Mouse (Mus musculus): ENCODE data around the gene Rnf216. TPM values are rescaled to one million over a fixed set of nuclear protein-coding genes. Genes with fewer than 3 reads are reported as not detected.

Rnf216 gene
- 31.1 and 49.5 TPM in 2 replicates for polyA plus RNA-seq (2014; fragmentation: Nextera tagmentation; extraction: Ambion mirVana)

GRCm38 (mm10) chr5:143112281-143113246 lies at the start of gene Rnf216:
Gene Rnf216, minus strand, starts transcription at chr5:143112994.
- peak within 1 kb of the TSS; percentile 92 for H3K9ac ChIP-seq (ENCODE audit: low read depth, low read length)
- ATAC-seq (ENCODE audit: low FRiP score): peak; percentile 96
- no peaks in the 10 kb centered on the region for H3K4me1 ChIP-seq (replicated peaks; ENCODE audit: control insufficient read depth, insufficient read depth, low read length)
- peak within 1 kb of the TSS; percentile 88 for H3K27ac ChIP-seq (ENCODE audit: low read depth, low read length)
- no peaks in the 10 kb centered on the region for H3K27me3 ChIP-seq (ENCODE audit: control insufficient read depth, insufficient read depth, low read length)
- no peaks in the 10 kb centered on the region for H3K36me3 ChIP-seq (ENCODE audit: control insufficient read depth, insufficient read depth, low read length)
- H3K4me3 ChIP-seq (ENCODE audit: low read depth, low read length): peak within 1 kb of the TSS; percentile 94
- peak; percentile 94 for DNase-seq (ENCODE audit: low spot score)
- H3K9me3 ChIP-seq (ENCODE audit: control insufficient read depth, low read length): no peaks in the 10 kb centered on the region
- 1% methylated on average over 100 of the region's 110 CpGs for WGBS
- peak within 1 kb of the TSS; percentile 92 for H3K4me2 ChIP-seq (replicated peaks; ENCODE audit: low read depth, low read length)

GRCm38 (mm10) chr5:143155534-143155933 lies 42.7 kb upstream of the Rnf216 start:
- Histone ChIP-seq H3K4me2 (replicated peaks; ENCODE audit: low read depth, low read length) (no peak overlapping the region), H3K27ac (ENCODE audit: low read depth, low read length) (no peak overlapping the region), H3K4me3 (ENCODE audit: low read depth, low read length) (no peak overlapping the region), H3K36me3 (ENCODE audit: control insufficient read depth, insufficient read depth, low read length) (no peaks in the 10 kb centered on the region), H3K9ac (ENCODE audit: low read depth, low read length) (no peak overlapping the region), H3K4me1 (replicated peaks; ENCODE audit: control insufficient read depth, insufficient read depth, low read length) (no peaks in the 10 kb centered on the region), H3K27me3 (ENCODE audit: control insufficient read depth, insufficient read depth, low read length) (peaks cover 12% of the 10 kb centered on the region), H3K9me3 (ENCODE audit: control insufficient read depth, low read length) (no peaks in the 10 kb centered on the region; the same call in 1 of the 2 replicates)
- WGBS: 87% methylated on average over 3 of the region's 3 CpGs
- DNase-seq (ENCODE audit: low spot score): no peak
- no peak for ATAC-seq (ENCODE audit: low FRiP score)

DNA sequence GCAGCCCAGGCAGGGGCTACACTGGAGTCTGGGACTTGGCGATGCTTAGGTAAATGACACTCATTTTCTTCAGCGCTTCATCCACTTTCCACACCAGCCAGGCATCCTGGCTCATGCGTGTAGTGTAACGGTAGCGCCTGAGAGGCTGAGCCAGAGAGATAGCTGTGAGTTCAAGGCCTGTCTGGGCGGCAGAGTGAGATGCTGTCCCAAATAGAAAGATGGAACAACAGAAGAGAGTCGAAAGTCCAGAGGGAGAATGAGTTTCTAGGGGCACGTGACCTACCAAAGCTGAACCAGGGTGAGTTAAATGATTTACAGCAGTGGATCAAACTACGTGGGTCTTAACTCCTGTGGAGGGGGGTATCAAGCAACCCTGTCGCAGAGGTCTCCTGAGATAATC lies 41.0 kb upstream of the Rnf216 start:
- Histone ChIP-seq H3K36me3 (ENCODE audit: control insufficient read depth, insufficient read depth, low read length) (no peaks in the 10 kb centered on the region), H3K9me3 (ENCODE audit: control insufficient read depth, low read length) (no peaks in the 10 kb centered on the region; the same call in 1 of the 2 replicates), H3K27me3 (ENCODE audit: control insufficient read depth, insufficient read depth, low read length) (peaks cover 12% of the 10 kb centered on the region), H3K4me3 (ENCODE audit: low read depth, low read length) (no peak overlapping the region), H3K27ac (ENCODE audit: low read depth, low read length) (no peak overlapping the region), H3K4me2 (replicated peaks; ENCODE audit: low read depth, low read length) (no peak overlapping the region), H3K4me1 (replicated peaks; ENCODE audit: control insufficient read depth, insufficient read depth, low read length) (no peaks in the 10 kb centered on the region), H3K9ac (ENCODE audit: low read depth, low read length) (no peak overlapping the region)
- ATAC-seq (ENCODE audit: low FRiP score) (no peak), DNase-seq (ENCODE audit: low spot score) (no peak)
- 94% methylated on average over 10 of the region's 10 CpGs for WGBS

GRCm38 (mm10) chr5:143150044-143150443 lies 37.2 kb upstream of the Rnf216 start:
- H3K4me3 ChIP-seq (ENCODE audit: low read depth, low read length): no peak overlapping the region
- no peaks in the 10 kb centered on the region for H3K36me3 ChIP-seq (ENCODE audit: control insufficient read depth, insufficient read depth, low read length)
- H3K9me3 ChIP-seq (ENCODE audit: control insufficient read depth, low read length): no peaks in the 10 kb centered on the region; the same call in 1 of the 2 replicates
- ATAC-seq (ENCODE audit: low FRiP score): no peak
- H3K9ac ChIP-seq (ENCODE audit: low read depth, low read length): no peak overlapping the region
- no peak overlapping the region for H3K4me2 ChIP-seq (replicated peaks; ENCODE audit: low read depth, low read length)
- WGBS: 84% methylated on average over 2 of the region's 2 CpGs
- H3K27me3 ChIP-seq (ENCODE audit: control insufficient read depth, insufficient read depth, low read length): no peaks in the 10 kb centered on the region
- H3K4me1 ChIP-seq (replicated peaks; ENCODE audit: control insufficient read depth, insufficient read depth, low read length): no peaks in the 10 kb centered on the region
- no peak for DNase-seq (ENCODE audit: low spot score)
- H3K27ac ChIP-seq (ENCODE audit: low read depth, low read length): no peak overlapping the region

DNA sequence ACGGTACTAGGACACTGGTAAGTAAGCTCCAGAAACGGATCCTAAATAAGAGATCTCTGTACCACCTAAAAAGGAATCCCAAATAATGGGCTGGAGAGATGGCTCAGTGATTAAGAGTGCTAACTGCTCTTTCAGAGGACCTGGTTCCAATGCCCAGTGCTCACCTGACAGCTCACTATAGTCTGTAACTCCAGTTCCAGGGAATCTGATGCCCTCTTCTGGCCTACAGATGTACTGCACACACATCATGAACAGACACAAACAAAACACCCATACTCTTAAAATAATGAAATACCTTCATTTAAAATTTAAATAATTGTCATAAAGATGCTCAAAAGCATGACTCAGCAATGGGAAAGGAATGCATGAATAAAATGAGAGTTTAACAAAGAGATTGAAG lies 36.7 kb upstream of the Rnf216 start:
- Histone ChIP-seq H3K27ac (ENCODE audit: low read depth, low read length) (no peak overlapping the region), H3K27me3 (ENCODE audit: control insufficient read depth, insufficient read depth, low read length) (no peaks in the 10 kb centered on the region), H3K4me1 (replicated peaks; ENCODE audit: control insufficient read depth, insufficient read depth, low read length) (no peaks in the 10 kb centered on the region), H3K36me3 (ENCODE audit: control insufficient read depth, insufficient read depth, low read length) (no peaks in the 10 kb centered on the region), H3K9me3 (ENCODE audit: control insufficient read depth, low read length) (no peaks in the 10 kb centered on the region; the same call in 1 of the 2 replicates), H3K4me2 (replicated peaks; ENCODE audit: low read depth, low read length) (no peak overlapping the region), H3K9ac (ENCODE audit: low read depth, low read length) (no peak overlapping the region), H3K4me3 (ENCODE audit: low read depth, low read length) (no peak overlapping the region)
- 89% methylated on average over 2 of the region's 2 CpGs for WGBS
- DNase-seq (ENCODE audit: low spot score) (no peak), ATAC-seq (ENCODE audit: low FRiP score) (no peak)

GRCm38 (mm10) chr5:143148661-143149060 lies 35.9 kb upstream of the Rnf216 start:
- ATAC-seq (ENCODE audit: low FRiP score): no peak
- no peak overlapping the region for H3K27ac ChIP-seq (ENCODE audit: low read depth, low read length)
- WGBS: 88% methylated on average over 5 of the region's 5 CpGs
- H3K4me1 ChIP-seq (replicated peaks; ENCODE audit: control insufficient read depth, insufficient read depth, low read length): no peaks in the 10 kb centered on the region
- DNase-seq (ENCODE audit: low spot score): no peak
- no peaks in the 10 kb centered on the region; the same call in 1 of the 2 replicates for H3K9me3 ChIP-seq (ENCODE audit: control insufficient read depth, low read length)
- H3K27me3 ChIP-seq (ENCODE audit: control insufficient read depth, insufficient read depth, low read length): no peaks in the 10 kb centered on the region
- H3K4me3 ChIP-seq (ENCODE audit: low read depth, low read length): no peak overlapping the region
- H3K36me3 ChIP-seq (ENCODE audit: control insufficient read depth, insufficient read depth, low read length): no peaks in the 10 kb centered on the region
- no peak overlapping the region for H3K4me2 ChIP-seq (replicated peaks; ENCODE audit: low read depth, low read length)
- H3K9ac ChIP-seq (ENCODE audit: low read depth, low read length): no peak overlapping the region

GRCm38 (mm10) chr5:143147481-143147880 lies 34.7 kb upstream of the Rnf216 start, which contains the start of gene Olfr718-ps1:
Gene Olfr718-ps1, minus strand, starts transcription at chr5:143147581.
- WGBS: 60% methylated on average over 3 of the region's 3 CpGs
- Histone ChIP-seq H3K9me3 (ENCODE audit: control insufficient read depth, low read length) (no peaks in the 10 kb centered on the region; the same call in 1 of the 2 replicates), H3K9ac (ENCODE audit: low read depth, low read length) (no peak within 1 kb of the TSS), H3K4me3 (ENCODE audit: low read depth, low read length) (no peak within 1 kb of the TSS), H3K4me1 (replicated peaks; ENCODE audit: control insufficient read depth, insufficient read depth, low read length) (no peaks in the 10 kb centered on the region), H3K36me3 (ENCODE audit: control insufficient read depth, insufficient read depth, low read length) (no peaks in the 10 kb centered on the region), H3K4me2 (replicated peaks; ENCODE audit: low read depth, low read length) (no peak within 1 kb of the TSS), H3K27me3 (ENCODE audit: control insufficient read depth, insufficient read depth, low read length) (no peaks in the 10 kb centered on the region), H3K27ac (ENCODE audit: low read depth, low read length) (no peak within 1 kb of the TSS)
- no peak for ATAC-seq (ENCODE audit: low FRiP score)
- no peak for DNase-seq (ENCODE audit: low spot score)

GRCm38 (mm10) chr5:143137580-143137979 lies 24.8 kb upstream of the Rnf216 start:
- no peak for DNase-seq (ENCODE audit: low spot score)
- Histone ChIP-seq H3K4me1 (replicated peaks; ENCODE audit: control insufficient read depth, insufficient read depth, low read length) (no peaks in the 10 kb centered on the region), H3K27me3 (ENCODE audit: control insufficient read depth, insufficient read depth, low read length) (no peaks in the 10 kb centered on the region), H3K4me3 (ENCODE audit: low read depth, low read length) (no peak overlapping the region), H3K9me3 (ENCODE audit: control insufficient read depth, low read length) (no peaks in the 10 kb centered on the region), H3K36me3 (ENCODE audit: control insufficient read depth, insufficient read depth, low read length) (no peaks in the 10 kb centered on the region), H3K27ac (ENCODE audit: low read depth, low read length) (no peak overlapping the region), H3K9ac (ENCODE audit: low read depth, low read length) (no peak overlapping the region), H3K4me2 (replicated peaks; ENCODE audit: low read depth, low read length) (no peak overlapping the region)
- ATAC-seq (ENCODE audit: low FRiP score): no peak
- WGBS: 90% methylated on average over 13 of the region's 13 CpGs

GRCm38 (mm10) chr5:143135042-143135441 lies 22.2 kb upstream of the Rnf216 start:
- H3K4me1 ChIP-seq (replicated peaks; ENCODE audit: control insufficient read depth, insufficient read depth, low read length): no peaks in the 10 kb centered on the region

More at GRCm38 (mm10) chr5:143135042-143135441, 22.2 kb upstream of the Rnf216 start:
- Histone ChIP-seq H3K27ac (ENCODE audit: low read depth, low read length) (no peak overlapping the region), H3K4me2 (replicated peaks; ENCODE audit: low read depth, low read length) (no peak overlapping the region), H3K9me3 (ENCODE audit: control insufficient read depth, low read length) (no peaks in the 10 kb centered on the region), H3K36me3 (ENCODE audit: control insufficient read depth, insufficient read depth, low read length) (no peaks in the 10 kb centered on the region), H3K9ac (ENCODE audit: low read depth, low read length) (no peak overlapping the region), H3K27me3 (ENCODE audit: control insufficient read depth, insufficient read depth, low read length) (no peaks in the 10 kb centered on the region), H3K4me3 (ENCODE audit: low read depth, low read length) (no peak overlapping the region)
- no peak for DNase-seq (ENCODE audit: low spot score)
- WGBS: 89% methylated on average over 7 of the region's 7 CpGs
- no peak for ATAC-seq (ENCODE audit: low FRiP score)

All from hindbrain, embryonic 11.5 days (tissue).